In genomic region chr9:67029518-67029917, GRCm38 (mm10) we compare ENCODE assay signal across 14 mouse cellular contexts.
"Had no signal": no experiment of that assay in that cellular context is flagged by ENCODE, and none has a peak within 500 bp of the region (broad histone marks: within the 10 kb centered on the region; RNA-seq: fewer than 3 reads in every experiment).

No protein-coding gene starts in this region.

- H3K9me3 ChIP-seq: limb, embryonic 12.5 days; lung, embryonic 15.5 days; midbrain, embryonic 13.5 days; neural tube, embryonic 15.5 days had no signal

- ATAC-seq: liver, postnatal 0 days; midbrain, embryonic 13.5 days had no signal

- H3K27me3 ChIP-seq: limb, embryonic 12.5 days; lung, embryonic 15.5 days; midbrain, embryonic 13.5 days; neural tube, embryonic 15.5 days had no signal

- H3K9ac ChIP-seq: limb, embryonic 12.5 days; liver, postnatal 0 days; lung, embryonic 15.5 days; midbrain, embryonic 13.5 days; neural tube, embryonic 15.5 days had no signal

- H3K4me2 ChIP-seq: limb, embryonic 12.5 days; lung, embryonic 15.5 days; midbrain, embryonic 13.5 days; neural tube, embryonic 15.5 days had no signal

- DNase-seq: kidney, adult 18-20 months; kidney, postnatal 10 days; kidney, postnatal 4 days; liver, postnatal 0 days; right cerebral cortex, adult 18-20 months; right cerebral cortex, postnatal 25 days; thymus, postnatal 4 days had no signal

- H3K4me3 ChIP-seq: layer of hippocampus, adult 2 months; limb, embryonic 12.5 days; lung, embryonic 15.5 days; midbrain, embryonic 13.5 days; neural tube, embryonic 15.5 days had no signal

- H3K27ac ChIP-seq: layer of hippocampus, adult 2 months; limb, embryonic 12.5 days; macrophage; midbrain, embryonic 13.5 days; neural tube, embryonic 15.5 days; stomach, postnatal 0 days had no signal

- H3K4me1 ChIP-seq: limb, embryonic 12.5 days; midbrain, embryonic 13.5 days had no signal
